Mouse (Mus musculus) stomach, embryonic 14.5 days (tissue): ENCODE data around the gene Acot8. TPM values are rescaled to one million over a fixed set of nuclear protein-coding genes. Genes with fewer than 3 reads are reported as not detected.

Experiments
- ATAC-seq: fragments of 200-750 bp; cut with Nextera tagmentation; 2 replicates; pipeline ENCODE4 v1.8.0; 2017; ENCODE audit warnings: low read depth, moderate TSS enrichment; ENCODE audit not compliant: insufficient number of reproducible peaks, insufficient read depth, low FRiP score
- H3K27ac ChIP-seq: fragments of 300-500 bp; sonication (generic); 2 replicates; pipeline ENCODE4 v1.5.1; 2014; ENCODE audit warnings: mild to moderate bottlenecking, low read length, moderate library complexity, mixed read lengths
- H3K27me3 ChIP-seq: fragments of 300-500 bp; sonication (generic); 2 replicates; pipeline ENCODE4 v1.6.1; 2014; ENCODE audit warnings: low read length, control low read depth, mixed read lengths; ENCODE audit not compliant: control insufficient read depth, insufficient read depth
- H3K36me3 ChIP-seq: fragments of 300-500 bp; sonication (generic); 2 replicates; pipeline ENCODE4 v1.6.1; 2014; ENCODE audit warnings: mild to moderate bottlenecking, control low read depth, low read length, moderate library complexity, mixed read lengths; ENCODE audit not compliant: control insufficient read depth, insufficient read depth
- H3K4me1 ChIP-seq: fragments of 300-500 bp; sonication (generic); 2 replicates; pipeline ENCODE4 v1.6.1; 2014; ENCODE audit warnings: low read length, control low read depth, mixed read lengths; ENCODE audit not compliant: control insufficient read depth, insufficient read depth
- H3K4me2 ChIP-seq: fragments of 300-500 bp; sonication (generic); replicated peaks from 2 replicates; pipeline ENCODE4 v1.6.1; 2014; ENCODE audit warnings: low read depth, low read length, control low read depth
- H3K4me3 ChIP-seq: fragments of 300-500 bp; sonication (generic); 2 replicates; pipeline ENCODE4 v1.5.1; 2014; ENCODE audit warnings: low read depth, low read length, control low read depth
- H3K9ac ChIP-seq: fragments of 300-500 bp; sonication (generic); replicated peaks from 2 replicates; pipeline ENCODE4 v1.6.1; 2014; ENCODE audit warnings: low read depth, mild to moderate bottlenecking, control low read depth, low read length, moderate library complexity, mixed read lengths
- H3K9me3 ChIP-seq: fragments of 300-500 bp; sonication (generic); 2 replicates; pipeline ENCODE4 v1.6.1; 2016; ENCODE audit warnings: low read depth, low read length, control low read depth; ENCODE audit not compliant: control insufficient read depth
- WGBS: fragments of 180-500 bp; shearing (Covaris S2); extraction: QIAGEN DNeasy Blood & Tissue Kit; methylation state at CpG from one replicate; pipeline ENCODE4 v1.1.7; 2014; 5-methylcytosine and 5-hydroxymethylcytosine counted together
- polyA plus RNA-seq: library from polyadenylated mRNA; unstranded; fragments of >200 nt; fragmentation: Nextera tagmentation; extraction: Ambion mirVana; gene quantifications from 2 replicates; pipeline ENCODE4 v1.2.1, GENCODE M21; 2014

Acot8 gene
- polyA plus RNA-seq, 1 experiment from 2014 or later: 19.2 TPM

DNA sequence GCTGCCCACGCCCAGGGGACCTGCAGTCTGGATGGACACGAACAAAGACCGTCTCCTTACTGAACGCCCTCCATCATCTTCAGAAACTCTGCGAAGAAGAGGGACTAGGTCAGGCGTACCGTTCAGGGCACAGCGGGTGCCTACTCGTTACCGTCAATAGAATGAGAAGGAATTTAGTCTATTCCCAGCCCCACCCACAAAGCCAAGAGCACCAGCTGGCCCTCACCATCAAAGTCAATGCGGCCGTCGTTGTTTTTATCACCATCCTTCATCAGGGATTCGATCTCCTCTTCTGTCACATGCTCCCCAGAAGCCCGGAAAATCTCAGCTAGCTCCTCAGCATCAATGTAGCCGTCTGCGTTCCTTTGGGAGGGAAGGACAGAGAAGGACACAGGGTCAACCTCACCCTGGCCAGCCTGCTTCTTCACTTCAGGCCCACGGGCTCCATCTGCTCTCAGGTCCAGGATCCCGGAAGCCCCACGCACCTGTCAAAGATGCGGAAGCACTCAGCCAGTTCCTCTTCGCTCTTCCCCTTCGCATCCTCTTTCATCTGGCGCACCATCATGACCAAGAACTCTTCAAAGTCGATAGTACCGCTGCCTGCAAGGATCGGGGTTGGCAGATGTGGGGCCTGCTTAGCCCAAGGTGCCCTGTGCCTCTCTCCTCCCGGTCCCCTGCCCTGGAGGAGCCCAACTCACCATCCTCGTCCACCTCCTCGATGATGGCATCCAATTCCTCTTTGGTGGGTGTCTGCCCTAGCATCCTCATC, 27.3 kb downstream of the Acot8 start:
- Histone ChIP-seq H3K36me3 (peaks cover 6% of the 10 kb centered on the region; the same call in 1 of the 2 replicates), H3K4me1 (no peaks in the 10 kb centered on the region), H3K9me3 (no peaks in the 10 kb centered on the region), H3K4me2 (no peak overlapping the region), H3K27me3 (no peaks in the 10 kb centered on the region), H3K4me3 (no peak overlapping the region), H3K9ac (no peak overlapping the region), H3K27ac (no peak overlapping the region)
- 78% methylated on average over 30 of the region's 30 CpGs for WGBS
- no peak for ATAC-seq

- ATAC-seq: no peak
Observed at GRCm38 (mm10) chr2:164776801-164777200, 27.9 kb downstream of the Acot8 start.

DNA sequence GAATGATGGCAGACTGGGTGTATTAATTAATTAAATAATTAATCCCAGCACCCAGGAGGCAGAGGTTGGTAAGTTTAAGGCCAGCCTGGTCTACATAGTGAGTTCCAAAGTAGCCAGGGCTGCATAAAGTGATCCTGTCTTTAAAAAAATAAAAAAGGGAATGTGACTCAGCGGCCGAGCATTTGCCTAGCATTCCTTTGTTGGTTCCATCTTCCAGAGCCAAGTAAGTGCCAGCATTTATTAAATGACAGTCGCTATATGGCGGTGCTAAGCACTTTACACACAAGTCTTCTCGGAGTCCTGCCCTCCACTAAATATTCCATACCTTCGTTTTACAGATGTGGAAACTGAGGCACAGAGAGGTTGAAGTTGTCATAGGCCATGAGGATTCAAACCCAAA, 28.6 kb downstream of the Acot8 start:
- 82% methylated on average over 6 of the region's 6 CpGs for WGBS
- no peak overlapping the region for H3K4me3 ChIP-seq
- peaks cover 10% of the 10 kb centered on the region for H3K4me1 ChIP-seq
- no peak overlapping the region for H3K27ac ChIP-seq
- no peak overlapping the region for H3K4me2 ChIP-seq
- H3K9me3 ChIP-seq: no peaks in the 10 kb centered on the region
- no peaks in the 10 kb centered on the region for H3K27me3 ChIP-seq
- H3K9ac ChIP-seq: no peak overlapping the region
- peaks cover 18% of the 10 kb centered on the region for H3K36me3 ChIP-seq
- no peak for ATAC-seq

More at GRCm38 (mm10) chr2:164776801-164777200, 27.9 kb downstream of the Acot8 start:
- WGBS: 57% methylated on average over 17 of the region's 17 CpGs
- Histone ChIP-seq H3K27ac (no peak overlapping the region), H3K4me1 (peaks cover 3% of the 10 kb centered on the region), H3K36me3 (peaks cover 11% of the 10 kb centered on the region; the same call in 1 of the 2 replicates), H3K27me3 (no peaks in the 10 kb centered on the region), H3K9me3 (no peaks in the 10 kb centered on the region), H3K4me3 (no peak overlapping the region), H3K4me2 (no peak overlapping the region), H3K9ac (no peak overlapping the region)

- WGBS: 76% methylated on average over 5 of the region's 5 CpGs
- no peaks in the 10 kb centered on the region for H3K9me3 ChIP-seq
- H3K4me2 ChIP-seq: no peak overlapping the region
- no peak overlapping the region for H3K4me3 ChIP-seq
- peaks cover 17% of the 10 kb centered on the region for H3K4me1 ChIP-seq
- no peak overlapping the region for H3K9ac ChIP-seq
- H3K27me3 ChIP-seq: no peaks in the 10 kb centered on the region
- no peak overlapping the region for H3K27ac ChIP-seq
- peaks cover 21% of the 10 kb centered on the region for H3K36me3 ChIP-seq
- ATAC-seq: no peak
Observed at GRCm38 (mm10) chr2:164773989-164774364, 30.7 kb downstream of the Acot8 start.

- Histone ChIP-seq H3K36me3 (peaks cover 21% of the 10 kb centered on the region), H3K27me3 (no peaks in the 10 kb centered on the region), H3K27ac (no peak overlapping the region), H3K9ac (no peak overlapping the region), H3K4me1 (peaks cover 17% of the 10 kb centered on the region), H3K4me3 (no peak overlapping the region), H3K4me2 (no peak overlapping the region), H3K9me3 (no peaks in the 10 kb centered on the region)
- no peak for ATAC-seq
- 77% methylated on average over 14 of the region's 14 CpGs for WGBS
Observed at GRCm38 (mm10) chr2:164773229-164773988, 31.3 kb downstream of the Acot8 start.

GRCm38 (mm10) chr2:164771123-164771522, 33.6 kb downstream of the Acot8 start:
- ATAC-seq: no peak
- no peak overlapping the region for H3K27ac ChIP-seq

GRCm38 (mm10) chr2:164770279-164770678, 34.4 kb downstream of the Acot8 start:
- peaks cover 17% of the 10 kb centered on the region for H3K4me1 ChIP-seq
- no peaks in the 10 kb centered on the region for H3K9me3 ChIP-seq
- H3K36me3 ChIP-seq: peaks cover 46% of the 10 kb centered on the region
- ATAC-seq: no peak
- H3K27ac ChIP-seq: no peak overlapping the region
- 4% methylated on average over 15 of the region's 15 CpGs for WGBS
- peak overlapping the region; percentile 84 for H3K4me2 ChIP-seq
- H3K4me3 ChIP-seq: peak overlapping the region; percentile 87
- H3K9ac ChIP-seq: peak overlapping the region; percentile 80
- no peaks in the 10 kb centered on the region for H3K27me3 ChIP-seq

More at GRCm38 (mm10) chr2:164771123-164771522, 33.6 kb downstream of the Acot8 start:
- H3K9ac ChIP-seq: peak overlapping the region; percentile 80
- peak overlapping the region; percentile 87 for H3K4me3 ChIP-seq
- no peaks in the 10 kb centered on the region for H3K27me3 ChIP-seq
- peak overlapping the region; percentile 84 for H3K4me2 ChIP-seq
- peaks cover 38% of the 10 kb centered on the region for H3K36me3 ChIP-seq
- H3K9me3 ChIP-seq: no peaks in the 10 kb centered on the region
- WGBS: 62% methylated on average over 8 of the region's 8 CpGs
- peaks cover 17% of the 10 kb centered on the region for H3K4me1 ChIP-seq

GRCm38 (mm10) chr2:164769258-164770037, 35.2 kb downstream of the Acot8 start, which contains the start of gene Ube2c:
Gene Ube2c, plus strand, starts transcription at chr2:164769898.
- no peak within 1 kb of the TSS; the same call in 1 of the 2 replicates for H3K27ac ChIP-seq
- H3K9me3 ChIP-seq: no peaks in the 10 kb centered on the region
- H3K36me3 ChIP-seq: peaks cover 52% of the 10 kb centered on the region
- peak within 1 kb of the TSS; percentile 87 for H3K4me3 ChIP-seq
- peak within 1 kb of the TSS; percentile 80 for H3K9ac ChIP-seq
- peaks cover 17% of the 10 kb centered on the region for H3K4me1 ChIP-seq
- H3K4me2 ChIP-seq: peak within 1 kb of the TSS; percentile 84
- under 1% methylated on average over 52 of the region's 53 CpGs for WGBS
- peak; percentile 99 for ATAC-seq
- H3K27me3 ChIP-seq: no peaks in the 10 kb centered on the region
